Mouse (Mus musculus) CH12.LX (cell line): ENCODE data around the gene Rrbp1. TPM values are rescaled to one million over a fixed set of nuclear protein-coding genes. Genes with fewer than 3 reads are reported as not detected.
A peak's percentile ranks its signal among the peaks of the same experiment; 100 is the strongest.

Experiments
- DNase-seq: peaks from one replicate; pipeline ENCODE4 v3.0.0-alpha.2; 2013; ENCODE audit errors: extremely low read depth
- H3K27ac ChIP-seq: 2 replicates; pipeline ENCODE4 v1.5.1; 2012; ENCODE audit warnings: low read depth, mild to moderate bottlenecking, control low read depth, moderate library complexity; ENCODE audit not compliant: insufficient read depth
- H3K27me3 ChIP-seq: replicated peaks from 2 replicates; pipeline ENCODE3; 2012; ENCODE audit warnings: inconsistent platforms
- H3K36me3 ChIP-seq, 2 experiments: replicated peaks in 1 of 2; 2 replicates each; pipeline versions ENCODE3 to v1.6.1; 2012; ENCODE audit warnings: inconsistent platforms in 1 of 2, low read length in 1 of 2, mild to moderate bottlenecking in 1 of 2, mixed read lengths in 1 of 2, moderate library complexity in 1 of 2; ENCODE audit not compliant: control insufficient read depth in 1 of 2, insufficient read depth in 1 of 2
- H3K4me1 ChIP-seq, 2 experiments: 2 replicates each; pipeline ENCODE4 v1.6.1; 2012; ENCODE audit warnings: inconsistent platforms in 1 of 2, moderate library complexity in 1 of 2; ENCODE audit not compliant: insufficient read depth in 2 of 2, control insufficient read depth in 1 of 2
- H3K4me2 ChIP-seq: 2 replicates; pipeline ENCODE4 v1.6.1; 2012; ENCODE audit warnings: low read depth, mild to moderate bottlenecking, control low read depth; ENCODE audit not compliant: poor library complexity, insufficient read depth, severe bottlenecking
- H3K4me3 ChIP-seq, 3 experiments: fragments of 150-350 bp in 1 of 3; sonication (generic) in 1 of 3; replicated peaks in 1 of 3; 2 replicates each; pipeline versions ENCODE3 to v1.5.1; 2011 to 2012; ENCODE audit warnings: low read depth in 2 of 3, low read length in 2 of 3, mild to moderate bottlenecking in 2 of 3, moderate library complexity in 2 of 3, control low read depth in 1 of 3, improper control_type of control experiment in 1 of 3, inconsistent platforms in 1 of 3, mixed read lengths in 1 of 3; ENCODE audit not compliant: poor library complexity in 1 of 3
- H3K79me2 ChIP-seq: replicated peaks from 2 replicates; pipeline ENCODE4 v1.6.1; 2012; ENCODE audit warnings: mild to moderate bottlenecking, moderate library complexity; ENCODE audit not compliant: control insufficient read depth, poor library complexity, insufficient read depth, severe bottlenecking; ENCODE audit errors: extremely low read depth
- H3K9ac ChIP-seq: 2 replicates; pipeline ENCODE4 v1.6.1; 2012; ENCODE audit warnings: low read depth, mild to moderate bottlenecking, control low read depth, moderate library complexity; ENCODE audit not compliant: insufficient read depth
- H3K9me3 ChIP-seq: replicated peaks from 2 replicates; pipeline ENCODE3; 2012; ENCODE audit warnings: low read length, inconsistent platforms, mixed read lengths
- BHLHE40 ChIP-seq: IDR thresholded peaks from 2 replicates; pipeline ENCODE4 v1.6.1; 2011; ENCODE audit warnings: mild to moderate bottlenecking, low read depth, low read length, improper control_type of control experiment
- E2F4 ChIP-seq: IDR thresholded peaks from 2 replicates; pipeline ENCODE4 v1.6.1; 2011; ENCODE audit warnings: low read depth, low read length, improper control_type of control experiment; ENCODE audit not compliant: insufficient replicate concordance
- ELF1 ChIP-seq: IDR thresholded peaks from 2 replicates; pipeline ENCODE4 v1.6.1; 2014; ENCODE audit warnings: low read depth, mild to moderate bottlenecking, inconsistent platforms, low read length, improper control_type of control experiment
- IRF4 ChIP-seq: IDR thresholded peaks from 2 replicates; pipeline ENCODE4 v1.6.1; 2014; ENCODE audit warnings: low read depth, mild to moderate bottlenecking, inconsistent platforms, low read length, improper control_type of control experiment
- MAFK ChIP-seq: IDR thresholded peaks from 2 replicates; pipeline ENCODE4 v1.6.1; 2011; ENCODE audit warnings: low read length, improper control_type of control experiment; ENCODE audit not compliant: insufficient replicate concordance
- MAX ChIP-seq: IDR thresholded peaks from 2 replicates; pipeline ENCODE4 v1.6.1; 2011; ENCODE audit warnings: low read length, improper control_type of control experiment
- MXI1 ChIP-seq: IDR thresholded peaks from 2 replicates; pipeline ENCODE4 v1.6.1; 2011; ENCODE audit warnings: mild to moderate bottlenecking, low read depth, low read length, improper control_type of control experiment
- MYC ChIP-seq: IDR thresholded peaks from 2 replicates; pipeline ENCODE4 v1.6.1; 2011; ENCODE audit warnings: low read depth, mild to moderate bottlenecking, improper control_type of control experiment, low read length
- NELFE ChIP-seq: IDR thresholded peaks from 2 replicates; pipeline ENCODE4 v1.6.1; 2011; ENCODE audit warnings: low read depth, low read length, improper control_type of control experiment
- POLR2A ChIP-seq: IDR thresholded peaks from 2 replicates; pipeline ENCODE4 v1.6.1; 2011; ENCODE audit warnings: low read depth, mild to moderate bottlenecking, improper control_type of control experiment, low read length
- RAD21 ChIP-seq: IDR thresholded peaks from 2 replicates; pipeline ENCODE4 v1.6.1; 2011; ENCODE audit warnings: low read depth, mild to moderate bottlenecking, low read length, improper control_type of control experiment, moderate library complexity
- RCOR1 ChIP-seq: conservative IDR thresholded peaks from 2 replicates; pipeline ENCODE4 v1.6.1; 2012; ENCODE audit warnings: low read depth, mild to moderate bottlenecking, inconsistent platforms, low read length, improper control_type of control experiment
- SIN3A ChIP-seq: IDR thresholded peaks from 2 replicates; pipeline ENCODE4 v1.6.1; 2012; ENCODE audit warnings: low read length, improper control_type of control experiment, inconsistent platforms
- SMC3 ChIP-seq: IDR thresholded peaks from 2 replicates; pipeline ENCODE4 v1.6.1; 2011; ENCODE audit warnings: low read depth, low read length, improper control_type of control experiment
- TBP ChIP-seq: conservative IDR thresholded peaks from 2 replicates; pipeline ENCODE4 v1.6.1; 2011; ENCODE audit warnings: low read depth, low read length, improper control_type of control experiment
- UBTF ChIP-seq: IDR thresholded peaks from 2 replicates; pipeline ENCODE4 v1.6.1; 2012; ENCODE audit warnings: low read depth, mild to moderate bottlenecking, inconsistent platforms, low read length, improper control_type of control experiment, moderate library complexity
- dilution Hi-C: fragments of 300-500 bp; cut with MboI; formaldehyde crosslinking; loops from 2 replicates; pipeline ENCODE4 v1.14.3; 2020; ENCODE audit warnings: low sequenced_read_pairs; ENCODE audit not compliant: extremely low pct_unique_long_range_greater_than_20kb, extremely low pct_ligation_motif_present
- in situ Hi-C: fragments of 300-500 bp; cut with MboI; formaldehyde crosslinking; loops from 3 replicates; pipeline ENCODE4 v1.14.3; 2019; ENCODE audit warnings: low sequenced_read_pairs, low pct_ligation_motif_present, low pct_unique_long_range_greater_than_20kb, mixed read lengths
- polyA plus RNA-seq: library from polyadenylated mRNA; unstranded; fragments of >175 nt; gene quantifications from 2 replicates; pipeline ENCODE4 v1.2.1, GENCODE M21; 2012; ENCODE audit warnings: low read depth; ENCODE audit not compliant: insufficient read length
- total RNA-seq, 2 experiments: library from RNA; depleted of rRNA; stranded (reverse); fragments of 300-350 nt in 1 of 2; fragments of >200 nt in 1 of 2; gene quantifications; 2 replicates each; pipeline ENCODE4 v1.2.3; 2012 to 2014

Rrbp1 gene
- total and polyA plus RNA-seq, 3 experiments = 42.4 to 127 (median 49.3) TPM

GRCm38 (mm10) chr2:144009551-144010281 is 1.3 kb downstream of the Rrbp1 start:
- peak overlapping the region; percentile 64 to 91 (median 85) for H3K4me3 ChIP-seq
- H3K9me3 ChIP-seq = no peaks in the 10 kb centered on the region
- H3K4me1 ChIP-seq = peaks cover 5 to 47% of the 10 kb centered on the region in 2 experiments; a peak in 2 of 4 replicates
- TF ChIP-seq UBTF = peak; percentile 74
- TF ChIP-seq ELF1 = peak; percentile 35; the same call in 1 of the 2 replicates
- TF ChIP-seq MAX = peak; percentile 51
- no peak for TF ChIP-seq MAFK
- TF ChIP-seq SMC3 = no peak
- TF ChIP-seq MYC = peak; percentile 53; the same call in 1 of the 2 replicates
- TF ChIP-seq MXI1 = peak; percentile 47; the same call in 1 of the 2 replicates
- TF ChIP-seq TBP = no peak
- TF ChIP-seq SIN3A = 0 out of 2 replicates have a peak, but pooled peaks have one; percentile 5
- peak; percentile 83 for TF ChIP-seq BHLHE40
- H3K9ac ChIP-seq = peak overlapping the region; percentile 84
- H3K79me2 ChIP-seq = peaks cover 24% of the 10 kb centered on the region
- H3K27ac ChIP-seq = peak overlapping the region; percentile 86
- H3K4me2 ChIP-seq = peak overlapping the region; percentile 52
- peaks cover 0 to 31% of the 10 kb centered on the region in 2 experiments for H3K36me3 ChIP-seq
- peaks cover 5% of the 10 kb centered on the region for H3K27me3 ChIP-seq
- in situ Hi-C loops (loop anchor here (10.0 kb wide), 2 partner anchors 105 to 205 kb away; no protein-coding TSS in a partner anchor), dilution Hi-C loops (no loop called here)
- DNase-seq = peak; percentile 56

- Histone ChIP-seq H3K4me1 (peaks cover 5 to 53% of the 10 kb centered on the region in 2 experiments; a peak in 3 of 4 replicates), H3K9me3 (no peaks in the 10 kb centered on the region), H3K27ac (no peak overlapping the region), H3K36me3 (peaks cover 0 to 33% of the 10 kb centered on the region in 2 experiments), H3K79me2 (peaks cover 26% of the 10 kb centered on the region), H3K4me2 (peak overlapping the region; percentile 52), H3K9ac (peak overlapping the region; percentile 84; the same call in 1 of the 2 replicates), H3K27me3 (peaks cover 2% of the 10 kb centered on the region), H3K4me3 (peak overlapping the region in 2 of 3 experiments; percentile 64 to 85)
- dilution Hi-C loops = no loop called here
- in situ Hi-C loops = loop anchor here (10.0 kb wide), 1 partner anchor 206 kb away; no protein-coding TSS in a partner anchor
- no peak for DNase-seq
- TF ChIP-seq NELFE (no peak), RCOR1 (no peak), RAD21 (no peak), E2F4 (no peak), SMC3 (no peak), POLR2A (no peak), IRF4 (no peak)
Observed at GRCm38 (mm10) chr2:144009081-144009480, 2.0 kb downstream of the Rrbp1 start.
